Comparison of ENCODE assay signal across 9 mouse cellular contexts in the genomic region with DNA sequence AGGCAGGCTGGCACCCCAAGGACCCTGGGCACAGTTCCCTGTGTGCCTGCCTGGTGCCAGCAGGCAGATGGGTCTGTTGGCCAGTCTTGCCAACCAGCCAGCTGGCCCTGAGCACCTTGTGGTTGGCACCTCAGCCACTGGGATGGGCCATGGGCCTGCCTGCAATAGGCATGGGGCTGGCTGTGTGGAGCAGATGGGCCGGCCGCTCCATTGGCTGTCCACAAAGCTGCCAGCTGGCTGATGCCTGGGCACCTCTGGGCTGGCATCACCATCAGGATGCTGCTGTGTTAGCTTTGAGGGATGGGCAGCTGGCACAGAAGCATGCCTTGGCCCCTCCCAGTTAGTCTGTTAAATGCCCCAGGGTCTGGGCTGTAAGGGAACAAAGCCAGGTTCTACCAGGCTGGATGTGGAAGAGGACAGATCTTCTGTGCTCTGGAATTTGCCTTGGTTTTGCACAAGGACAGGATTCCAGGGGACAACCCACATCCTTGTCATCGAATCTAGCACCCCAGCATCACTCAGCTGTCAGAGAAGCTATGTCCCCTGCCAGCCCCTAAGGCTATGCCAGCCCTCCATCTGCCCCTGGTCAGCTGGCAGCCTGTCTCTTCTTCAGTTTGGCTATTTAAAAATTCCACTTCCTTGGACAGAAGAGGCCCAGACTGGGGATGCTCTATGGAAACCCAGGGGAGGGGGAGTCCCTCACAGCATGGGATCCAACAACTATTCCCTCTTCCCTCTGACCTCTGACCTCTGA.
A peak's percentile ranks its signal among the peaks of the same experiment; 100 is the strongest.
DNase-seq lines count a peak whose midpoint lies in the region; ATAC-seq and TF ChIP-seq lines count a peak whose summit lies in the region.
"Had no signal": no experiment of that assay in that cellular context is flagged by ENCODE, and none has a peak within 500 bp of the region (broad histone marks: within the 10 kb centered on the region; RNA-seq: fewer than 3 reads in every experiment).

No protein-coding gene starts in this region.

- H3K9ac ChIP-seq in midbrain, embryonic 15.5 days = no peak overlapping the region
- H3K9ac ChIP-seq: embryonic facial prominence, embryonic 15.5 days had no signal

- TF ChIP-seq POLR2A in lung, adult 2 months (IDR thresholded peaks at IDR 0.05; ENCODE audit: borderline replicate concordance, extremely low read depth, low read depth, low read length) = no peak

- peak; percentile 19 for DNase-seq in layer of hippocampus, adult 11-12 months (ENCODE audit: low spot score)
- DNase-seq in layer of hippocampus, adult 8-10 months (ENCODE audit: low spot score in 2 of 2) = no peak
- DNase-seq in cerebellum, adult 11-12 months = peak; percentile 93
- DNase-seq in cerebellum, postnatal 4 days (ENCODE audit: low spot score in 2 of 2) = peak; percentile 46 to 84
- DNase-seq in lung, adult 2 months = no peak
- DNase-seq in thymus, adult 18-20 months = no peak

- no peak overlapping the region for H3K4me2 ChIP-seq in midbrain, embryonic 15.5 days
- H3K4me2 ChIP-seq: embryonic facial prominence, embryonic 15.5 days had no signal

- WGBS in midbrain, embryonic 15.5 days = 78% methylated on average over 3 of the region's 3 CpGs
- WGBS in lung, adult 2 months = 72% methylated on average over 3 of the region's 3 CpGs

- no peak overlapping the region for H3K4me3 ChIP-seq in midbrain, embryonic 15.5 days
- H3K4me3 ChIP-seq in lung, adult 2 months (replicated peaks; ENCODE audit: extremely low read depth, low read depth, low read length) = no peak overlapping the region
- H3K4me3 ChIP-seq: embryonic facial prominence, embryonic 15.5 days had no signal

- ATAC-seq in midbrain, embryonic 15.5 days (replicated peaks) = peak; percentile 70; the same call in 1 of the 2 replicates
- ATAC-seq in CD4-positive, CD25-positive, alpha-beta regulatory T cell, adult 4 months = no peak

- no peaks in the 10 kb centered on the region for H3K9me3 ChIP-seq in midbrain, embryonic 15.5 days
- H3K9me3 ChIP-seq: embryonic facial prominence, embryonic 15.5 days had no signal

- no peaks in the 10 kb centered on the region for H3K27me3 ChIP-seq in midbrain, embryonic 15.5 days (replicated peaks)
- H3K27me3 ChIP-seq: embryonic facial prominence, embryonic 15.5 days had no signal

- H3K36me3 ChIP-seq in midbrain, embryonic 15.5 days (replicated peaks) = no peaks in the 10 kb centered on the region
- H3K36me3 ChIP-seq: embryonic facial prominence, embryonic 15.5 days had no signal

- no peak overlapping the region for H3K27ac ChIP-seq in midbrain, embryonic 15.5 days
- H3K27ac ChIP-seq: embryonic facial prominence, embryonic 15.5 days had no signal

- no peak for TF ChIP-seq CTCF in lung, adult 2 months (IDR thresholded peaks at IDR 0.05; ENCODE audit: insufficient read depth, low read length)

- H3K4me1 ChIP-seq in midbrain, embryonic 15.5 days = no peaks in the 10 kb centered on the region
- no peaks in the 10 kb centered on the region for H3K4me1 ChIP-seq in lung, adult 2 months (ENCODE audit: control insufficient read depth, insufficient read depth, low read length)
- H3K4me1 ChIP-seq: embryonic facial prominence, embryonic 15.5 days had no signal

Comparison
In these comparisons a context has a peak if more than half of its experiments do, and no peak if none do; other contexts are left out.
1. DNase-seq: peak in layer of hippocampus, adult 11-12 months (single experiment), cerebellum, adult 11-12 months (single experiment) and cerebellum, postnatal 4 days (2 of 2); none in layer of hippocampus, adult 8-10 months (0 of 2), lung, adult 2 months (single experiment) and thymus, adult 18-20 months (0 of 2).